Mouse (Mus musculus) adrenal gland, adult 10 weeks (tissue): ENCODE measurements around the gene Lhfpl4. TPM values are rescaled to one million over a fixed set of nuclear protein-coding genes. Genes with fewer than 3 reads are reported as not detected.

Experiments used
- polyA plus RNA-seq: library from polyadenylated mRNA; stranded (reverse); fragments of 350-450 nt; fragmentation: Illumina TruSeq; extraction: RNeasy Lipid Tissue Mini Kit (QIAGEN cat#74804); gene quantifications from one replicate; pipeline ENCODE4 v1.2.3, GENCODE M21; 2014; ENCODE audit warnings: low read depth, low replicate concordance

The Lhfpl4 gene
- 1.3 TPM for polyA plus RNA-seq

DNA sequence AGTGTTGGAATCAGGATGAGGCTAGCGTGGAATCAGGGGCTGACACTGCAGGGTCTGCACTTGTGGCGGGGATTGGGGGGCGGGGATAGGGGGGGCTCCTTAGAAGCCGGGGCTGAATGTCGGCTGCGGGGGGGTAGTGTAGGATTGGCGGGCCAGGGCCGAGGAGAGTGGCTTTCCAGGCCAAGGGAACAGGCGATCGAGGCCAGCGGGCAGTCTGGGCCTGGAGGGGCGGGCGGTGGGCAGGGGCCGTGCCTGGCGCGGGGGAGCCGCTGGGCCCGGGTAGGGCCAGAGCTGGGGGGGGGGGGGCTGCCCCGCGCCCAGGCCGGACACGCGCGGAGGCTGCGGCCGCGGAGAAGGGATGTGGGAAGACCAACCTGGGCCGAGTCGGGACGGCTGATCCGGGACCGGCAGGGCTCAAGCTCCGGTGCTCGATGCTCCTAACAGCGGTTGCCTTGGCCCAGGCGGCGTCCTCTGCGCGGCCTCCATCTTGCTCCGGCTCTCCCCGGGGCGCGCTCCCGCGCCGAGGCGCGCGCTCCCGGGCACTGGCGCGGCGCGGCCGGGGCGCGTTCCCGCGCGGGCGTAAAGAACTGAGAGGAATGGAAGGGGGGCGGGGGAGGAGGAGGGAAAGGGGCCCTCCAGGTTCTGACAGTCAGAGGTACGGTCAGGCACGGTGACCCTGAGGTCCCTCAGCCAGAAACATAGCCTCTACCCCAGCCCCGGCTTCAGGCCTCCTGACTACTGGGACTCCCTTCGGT is at the start of gene Lhfpl4:
Gene Lhfpl4 (minus strand): TSS at position 544 of the 755 bp plus-strand sequence.

GRCm38 (mm10) chr6:113237542-113238270 is 42.5 kb upstream of the Lhfpl4 start, which contains the start of gene Mtmr14:
Gene Mtmr14 (plus strand): TSS chr6:113237843.

Other genes starting within 250 kb of the Lhfpl4 start
- gene Srgap3, start 248.1 kb downstream of the Lhfpl4 start, polyA plus RNA-seq: 7.2 TPM
- gene Thumpd3, start 149.2 kb downstream of the Lhfpl4 start, polyA plus RNA-seq: 121 TPM
- gene Setd5, start 118.0 kb downstream of the Lhfpl4 start, polyA plus RNA-seq: 136 TPM
- gene Mtmr14, start 42.5 kb upstream of the Lhfpl4 start, polyA plus RNA-seq: 14.2 TPM
- 0.52 TPM for gene Cpne9, start 86.9 kb upstream of the Lhfpl4 start, polyA plus RNA-seq
- gene Brpf1, start 111.8 kb upstream of the Lhfpl4 start, polyA plus RNA-seq: 3.6 TPM
- gene Ogg1, start 131.6 kb upstream of the Lhfpl4 start, polyA plus RNA-seq: 2.2 TPM
- 34.8 TPM for gene Camk1, start 148.6 kb upstream of the Lhfpl4 start, polyA plus RNA-seq
- 2.0 TPM for gene Tada3, start 182.5 kb upstream of the Lhfpl4 start, polyA plus RNA-seq
- gene Arpc4, start 182.7 kb upstream of the Lhfpl4 start, polyA plus RNA-seq: 86.1 TPM
- gene Ttll3, start 193.9 kb upstream of the Lhfpl4 start, polyA plus RNA-seq: 0.58 TPM
- not detected for gene Rpusd3, start 224.0 kb upstream of the Lhfpl4 start, polyA plus RNA-seq
- 20.4 TPM for gene Cidec, start 240.4 kb upstream of the Lhfpl4 start, polyA plus RNA-seq
- gene Jagn1, start 247.2 kb upstream of the Lhfpl4 start, polyA plus RNA-seq: 26.1 TPM